Mouse (Mus musculus): ENCODE measurements around the gene Zdhhc16.

GRCm38 (mm10) chr19:41920412-41921067, 12.7 kb upstream of the Zdhhc16 start:
- TF ChIP-seq MAFK (IDR thresholded peaks at IDR 0.05; ENCODE audit: insufficient read depth, low read depth, low read length), result no peak
- no peak for TF ChIP-seq ZNF384 (IDR thresholded peaks at IDR 0.05; ENCODE audit: low read depth, low read length)

All from ES-E14 (cell line).